Mouse (Mus musculus) layer of hippocampus, postnatal 36 days (tissue): ENCODE results near the gene Cybc1. TPM values are rescaled to one million over a fixed set of nuclear protein-coding genes. Genes with fewer than 3 reads are reported as not detected.

Source experiments
- DNase-seq, 2 experiments: peaks; one replicate each; pipeline ENCODE4 v3.0.0; 2022
- total RNA-seq, 2 experiments: library from RNA; stranded (reverse); gene quantifications; 2 replicates each; pipeline ENCODE4 v1.2.3; 2021

Cybc1 gene
- total RNA-seq, 2 experiments from 2014 or later = 22.1 to 22.5 TPM

GRCm38 (mm10) chr11:121204161-121205006, 24.7 kb downstream of the Cybc1 start, which contains the start of the genes Hexdc and Ogfod3:
Hexdc (plus strand) TSS chr11:121204433.
Ogfod3 (minus strand) TSS chr11:121204711.
- peak; percentile 91 to 93 for DNase-seq

GRCm38 (mm10) chr11:121203859-121204160, 25.3 kb downstream of the Cybc1 start:
- no peak for DNase-seq

- DNase-seq = no peak
Observed at GRCm38 (mm10) chr11:121201436-121202198, 27.5 kb downstream of the Cybc1 start.

- DNase-seq = no peak
Observed at GRCm38 (mm10) chr11:121200781-121201180, 28.3 kb downstream of the Cybc1 start.

GRCm38 (mm10) chr11:121199851-121200250, 29.3 kb downstream of the Cybc1 start:
- no peak for DNase-seq

- no peak for DNase-seq
Observed at GRCm38 (mm10) chr11:121198622-121199021, 30.5 kb downstream of the Cybc1 start.

- no peak for DNase-seq
Observed at GRCm38 (mm10) chr11:121193415-121193814, 35.7 kb downstream of the Cybc1 start.

- no peak for DNase-seq
Observed at GRCm38 (mm10) chr11:121192742-121193141, 36.4 kb downstream of the Cybc1 start.

- DNase-seq = no peak
Observed at GRCm38 (mm10) chr11:121189681-121190080, 39.4 kb downstream of the Cybc1 start.

GRCm38 (mm10) chr11:121176285-121177270, 52.5 kb downstream of the Cybc1 start:
- DNase-seq = peak in 1 of 2 experiments; percentile 20

- DNase-seq = no peak
Observed at GRCm38 (mm10) chr11:121174234-121174633, 54.9 kb downstream of the Cybc1 start.

- no peak for DNase-seq
Observed at GRCm38 (mm10) chr11:121173203-121173602, 55.9 kb downstream of the Cybc1 start.

Other genes with a start within 250 kb of the Cybc1 start
- gene Csnk1d, start 238.0 kb downstream of the Cybc1 start, total RNA-seq = 100 to 1,000 TPM; 129 to 137 TPM
- not detected for gene Cd7, start 189.9 kb downstream of the Cybc1 start, total RNA-seq
- not detected for gene Sectm1b, start 165.8 kb downstream of the Cybc1 start, total RNA-seq
- not detected for gene Sectm1a, start 148.1 kb downstream of the Cybc1 start, total RNA-seq
- not detected for gene Tex19.2, start 110.6 kb downstream of the Cybc1 start, total RNA-seq
- gene Tex19.1, start 83.2 kb downstream of the Cybc1 start, total RNA-seq = not detected
- gene Uts2r, start 69.1 kb downstream of the Cybc1 start, total RNA-seq = under 1 TPM in 1 of 2 experiments, not detected in 1; 0.23 TPM
- 10 to 100 TPM; 16.7 to 20.2 TPM for gene Hexdc, start 24.9 kb downstream of the Cybc1 start, total RNA-seq
- 1 to 10 TPM; 6.0 to 7.0 TPM for gene Ogfod3, start 24.6 kb downstream of the Cybc1 start, total RNA-seq
- gene Narf, start 7.9 kb upstream of the Cybc1 start, total RNA-seq = 10 to 100 TPM; 48.9 to 56.7 TPM
- 10 to 100 TPM; 75.7 to 84.8 TPM for gene Foxk2, start 30.7 kb upstream of the Cybc1 start, total RNA-seq
- gene Wdr45b, start 125.1 kb upstream of the Cybc1 start, total RNA-seq = 10 to 100 TPM; 70.2 to 78.1 TPM
- 10 to 100 TPM; 66.3 to 67.0 TPM for gene Rab40b, start 158.9 kb upstream of the Cybc1 start, total RNA-seq
- gene Fn3krp, start 192.1 kb upstream of the Cybc1 start, total RNA-seq = 10 to 100 TPM; 49.1 to 50.4 TPM
- gene Fn3k, start 205.6 kb upstream of the Cybc1 start, total RNA-seq = 10 to 100 TPM; 42.4 to 43.0 TPM
- gene Tbcd, start 222.6 kb upstream of the Cybc1 start, total RNA-seq = 10 to 100 TPM; 40.3 to 41.3 TPM